Mouse (Mus musculus): ENCODE measurements around the gene Nup205.

Gene Nup205

GRCm38 (mm10) chr6:35245086-35245485 is 67.9 kb downstream of the Nup205 start:
- DNase-seq (ENCODE audit: low spot score in 2 of 2) = no peak

GRCm38 (mm10) chr6:35251807-35252476 is 74.7 kb downstream of the Nup205 start:
- DNase-seq (ENCODE audit: low spot score in 2 of 2) = no peak

DNA sequence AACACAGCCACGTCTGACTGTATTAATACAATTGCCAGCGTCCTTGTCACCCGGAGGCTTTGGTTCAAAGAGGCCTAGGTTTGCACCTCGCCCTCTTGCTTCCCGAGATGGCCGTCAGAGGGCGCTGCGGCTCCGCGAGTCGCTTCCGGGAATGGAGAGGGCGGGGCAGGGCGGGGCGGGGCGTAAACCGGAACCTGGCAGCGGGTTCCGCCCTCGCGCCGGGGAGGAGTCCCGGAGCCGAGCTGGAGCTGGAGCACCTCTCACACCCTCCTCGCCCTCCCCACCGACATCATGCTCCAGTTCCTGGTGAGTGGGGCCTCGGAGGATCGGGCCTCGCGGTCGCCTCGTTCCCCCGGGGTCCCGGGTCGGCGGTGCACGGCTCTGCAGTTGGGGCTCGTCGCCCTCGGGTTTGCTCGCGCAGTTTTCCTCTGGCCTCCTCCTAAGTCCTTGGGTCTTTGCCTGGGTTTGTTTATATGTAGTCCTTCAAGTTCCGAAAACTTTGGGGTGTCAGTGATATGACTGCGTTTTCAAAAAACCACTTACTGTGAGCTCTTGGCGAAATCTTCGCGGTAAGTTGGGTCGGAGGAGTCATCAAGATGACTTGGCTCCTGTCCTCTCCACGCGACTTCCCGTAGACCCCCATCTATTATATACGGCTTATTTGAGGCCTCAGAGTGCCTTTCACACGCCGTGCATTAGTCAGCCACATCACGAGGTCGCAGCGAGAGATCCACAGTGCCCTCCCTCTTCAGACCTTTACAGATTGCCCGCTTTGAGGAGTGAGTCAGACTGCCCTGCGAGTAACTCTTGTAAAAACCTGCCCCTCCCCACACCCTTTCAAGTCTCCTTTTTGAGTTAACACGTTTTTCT is 75.5 kb downstream of the Nup205 start:
- DNase-seq (ENCODE audit: low spot score in 2 of 2) = peak; percentile 84

- no peak for DNase-seq (ENCODE audit: low spot score in 2 of 2)
Measured at GRCm38 (mm10) chr6:35253474-35253873, 76.3 kb downstream of the Nup205 start.

- no peak for DNase-seq (ENCODE audit: low spot score in 2 of 2)
Measured at GRCm38 (mm10) chr6:35254136-35254904, 77.1 kb downstream of the Nup205 start.

DNA sequence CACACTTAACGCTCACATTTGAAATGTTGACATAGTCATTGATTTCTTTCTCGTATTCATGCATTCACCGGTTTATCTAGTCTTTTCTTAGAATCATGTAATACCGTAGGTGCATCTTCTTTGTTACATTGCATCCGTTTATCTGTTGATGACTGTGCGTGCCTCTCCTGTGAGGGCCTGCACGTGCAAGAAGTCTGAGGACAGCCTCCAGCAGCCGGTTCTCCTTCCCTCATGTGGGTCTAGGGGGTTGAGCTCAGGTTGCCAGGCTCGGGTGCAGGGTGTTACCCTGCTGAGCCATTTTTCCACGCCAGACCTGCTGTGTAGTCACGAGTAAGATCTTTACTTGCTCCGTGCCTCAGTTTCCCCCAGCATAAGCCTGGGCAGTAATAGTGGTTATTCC is 77.8 kb downstream of the Nup205 start:
- DNase-seq (ENCODE audit: low spot score in 2 of 2) = no peak

DNA sequence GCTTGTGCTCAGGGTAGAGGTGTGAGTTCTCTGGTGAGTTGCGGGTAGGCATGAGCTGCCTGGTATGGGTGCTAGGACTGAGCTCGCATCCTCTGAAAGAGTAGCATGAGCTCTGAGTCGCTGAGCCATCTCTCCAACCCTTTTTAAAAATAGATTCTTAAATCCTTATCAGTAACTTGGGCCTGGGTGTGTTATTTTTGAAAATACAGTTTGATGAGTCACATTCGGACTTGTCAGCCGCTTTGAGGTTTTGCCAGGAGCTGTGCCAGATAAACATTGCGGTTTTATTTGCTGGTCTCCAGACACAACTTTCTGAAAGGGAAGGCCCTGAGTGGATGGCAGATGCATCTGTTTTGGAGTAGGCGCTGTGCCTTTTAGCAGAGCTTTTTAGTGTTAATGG is 79.5 kb downstream of the Nup205 start:
- DNase-seq (ENCODE audit: low spot score in 2 of 2) = peak; percentile 73 to 86

- no peak for DNase-seq (ENCODE audit: low spot score in 2 of 2)
Measured at GRCm38 (mm10) chr6:35257626-35258190, 80.5 kb downstream of the Nup205 start.

DNA sequence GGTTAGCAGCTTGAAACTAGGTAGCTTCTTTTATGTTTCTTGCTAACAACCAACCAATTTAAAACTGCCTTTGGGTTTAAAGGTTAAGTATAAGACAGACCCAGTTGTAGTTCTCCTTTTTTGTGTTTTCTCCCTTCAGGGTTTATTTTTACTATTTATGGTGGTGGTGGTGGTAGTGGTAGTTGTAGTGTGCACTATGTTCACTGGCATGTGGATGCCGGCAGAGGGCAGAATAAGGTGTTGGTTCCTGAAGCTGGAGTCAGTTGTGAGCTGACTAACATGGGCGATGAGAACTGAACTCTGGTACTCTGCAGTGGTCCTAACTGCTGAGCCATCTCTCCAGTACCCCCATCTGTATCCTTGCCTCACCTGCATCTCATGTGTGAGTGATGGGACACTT is 81.7 kb downstream of the Nup205 start:
- no peak for DNase-seq (ENCODE audit: low spot score in 2 of 2)

DNA sequence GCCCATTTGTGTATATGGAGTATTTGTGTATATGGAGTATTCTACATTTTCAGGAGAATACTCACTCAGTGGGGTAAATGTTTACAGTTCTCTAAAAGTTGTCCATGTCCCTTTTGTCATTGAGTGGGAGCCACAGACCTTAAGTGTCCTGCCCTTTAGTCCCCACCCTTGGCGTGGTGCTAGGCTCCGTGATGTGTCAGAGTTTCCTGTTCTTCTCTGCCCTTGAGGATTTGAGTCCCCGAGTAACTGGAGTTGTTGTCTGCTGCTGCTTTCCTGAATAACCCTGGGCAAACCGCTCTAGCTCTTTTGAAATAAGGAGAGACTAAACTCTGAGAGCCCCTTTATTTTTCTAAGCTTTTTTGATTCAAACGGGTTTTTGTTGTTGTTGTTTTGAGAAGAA is 82.3 kb downstream of the Nup205 start:
- peak in 1 of 2 experiments; percentile 50 for DNase-seq (ENCODE audit: low spot score in 2 of 2)

DNA sequence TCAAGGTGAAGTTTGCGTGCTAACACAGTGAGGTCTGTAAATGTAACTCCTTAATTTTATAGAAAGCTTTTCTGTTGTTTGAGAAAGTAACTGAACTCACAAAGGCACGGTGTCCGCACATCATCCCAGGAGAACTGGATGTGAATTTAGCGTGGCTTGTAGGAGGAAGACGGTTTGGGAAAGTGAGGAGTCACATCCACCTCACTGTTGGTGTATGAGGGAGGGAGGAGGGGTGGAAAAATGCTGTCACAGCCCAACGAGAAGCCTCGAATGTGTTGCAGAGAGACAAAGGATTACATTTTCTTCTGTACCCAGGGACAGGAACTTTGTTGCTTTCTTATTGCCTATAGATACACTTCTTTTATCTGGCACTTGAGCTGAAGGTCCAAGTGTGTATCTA is 83.3 kb downstream of the Nup205 start:
- no peak for DNase-seq (ENCODE audit: low spot score in 2 of 2)

DNA sequence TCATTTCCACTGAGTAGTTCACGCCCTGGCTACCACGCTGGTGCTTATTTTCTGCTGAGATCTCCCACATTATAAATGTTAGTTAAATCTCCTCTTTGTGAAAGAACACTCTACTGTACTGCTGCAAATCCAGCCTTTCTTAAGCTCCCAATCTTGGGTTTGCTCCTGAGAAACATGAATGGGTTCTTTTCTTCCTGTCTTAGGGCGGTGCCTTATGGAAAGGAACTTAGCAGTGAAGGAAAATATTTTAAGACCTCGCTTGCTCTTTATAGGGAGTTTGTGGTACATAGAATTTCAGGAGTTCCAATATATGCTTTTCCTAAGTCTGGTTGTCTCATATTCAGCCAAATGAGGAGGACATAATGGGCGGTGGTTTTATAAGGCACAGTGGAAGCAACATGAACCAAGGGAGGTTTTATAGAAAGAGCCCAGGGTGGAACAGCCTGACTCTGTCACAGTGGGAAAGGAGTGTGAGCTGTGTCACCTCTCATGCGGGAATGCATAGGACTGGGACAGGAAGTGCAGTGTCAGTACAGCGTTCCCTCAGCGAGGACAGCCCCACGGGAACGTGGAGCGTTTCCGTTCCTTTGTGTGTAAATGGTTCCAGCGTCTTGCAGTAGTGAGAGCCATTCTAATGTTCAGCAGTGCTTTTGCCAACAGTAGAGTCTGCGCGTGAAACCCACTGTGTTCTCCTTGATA is 88.5 kb downstream of the Nup205 start:
- DNase-seq (ENCODE audit: low spot score in 2 of 2) = no peak

DNA sequence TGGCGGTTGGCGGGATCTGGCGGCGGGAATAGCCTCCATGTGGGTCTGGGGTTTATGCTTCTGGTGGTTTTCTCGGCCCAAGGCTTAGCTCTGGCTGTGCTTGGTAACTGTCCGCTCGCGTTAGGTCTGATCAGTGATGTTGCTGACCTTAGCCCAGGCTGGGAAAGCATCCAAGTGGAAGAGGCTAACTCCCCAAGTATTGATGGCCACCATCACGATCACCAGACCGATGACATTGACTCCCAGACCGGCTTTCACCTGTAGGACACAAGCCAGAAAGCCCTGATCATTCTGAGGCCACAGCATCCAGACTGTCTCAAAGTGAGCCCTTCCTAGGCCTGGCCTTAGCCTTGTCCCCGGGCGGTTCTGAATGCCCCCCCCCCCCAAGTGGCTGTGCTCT is 91.5 kb downstream of the Nup205 start:
- no peak for DNase-seq (ENCODE audit: low spot score in 2 of 2)

DNA sequence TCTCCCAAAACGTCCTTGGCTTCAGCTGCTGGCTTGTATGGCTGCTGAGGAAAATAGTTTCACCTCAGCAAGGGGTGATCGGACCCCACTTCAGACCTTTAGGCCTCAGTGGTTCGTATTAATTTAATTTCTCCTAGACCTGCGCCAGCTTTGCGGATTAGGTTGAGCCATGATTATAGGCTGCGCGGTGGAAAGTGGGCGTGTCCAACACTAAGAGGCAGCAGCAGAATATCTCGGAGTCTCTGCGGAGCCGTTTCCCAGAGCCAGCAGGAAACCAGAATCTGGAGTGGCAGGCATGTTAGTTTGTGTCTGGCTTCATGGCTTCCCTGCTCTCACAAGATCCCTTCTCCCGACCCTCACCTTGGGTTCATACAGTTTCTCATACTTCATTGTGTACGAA is 92.4 kb downstream of the Nup205 start:
- no peak for DNase-seq (ENCODE audit: low spot score in 2 of 2)

GRCm38 (mm10) chr6:35271094-35271855 is 94.1 kb downstream of the Nup205 start:
- DNase-seq (ENCODE audit: low spot score in 2 of 2) = no peak

DNA sequence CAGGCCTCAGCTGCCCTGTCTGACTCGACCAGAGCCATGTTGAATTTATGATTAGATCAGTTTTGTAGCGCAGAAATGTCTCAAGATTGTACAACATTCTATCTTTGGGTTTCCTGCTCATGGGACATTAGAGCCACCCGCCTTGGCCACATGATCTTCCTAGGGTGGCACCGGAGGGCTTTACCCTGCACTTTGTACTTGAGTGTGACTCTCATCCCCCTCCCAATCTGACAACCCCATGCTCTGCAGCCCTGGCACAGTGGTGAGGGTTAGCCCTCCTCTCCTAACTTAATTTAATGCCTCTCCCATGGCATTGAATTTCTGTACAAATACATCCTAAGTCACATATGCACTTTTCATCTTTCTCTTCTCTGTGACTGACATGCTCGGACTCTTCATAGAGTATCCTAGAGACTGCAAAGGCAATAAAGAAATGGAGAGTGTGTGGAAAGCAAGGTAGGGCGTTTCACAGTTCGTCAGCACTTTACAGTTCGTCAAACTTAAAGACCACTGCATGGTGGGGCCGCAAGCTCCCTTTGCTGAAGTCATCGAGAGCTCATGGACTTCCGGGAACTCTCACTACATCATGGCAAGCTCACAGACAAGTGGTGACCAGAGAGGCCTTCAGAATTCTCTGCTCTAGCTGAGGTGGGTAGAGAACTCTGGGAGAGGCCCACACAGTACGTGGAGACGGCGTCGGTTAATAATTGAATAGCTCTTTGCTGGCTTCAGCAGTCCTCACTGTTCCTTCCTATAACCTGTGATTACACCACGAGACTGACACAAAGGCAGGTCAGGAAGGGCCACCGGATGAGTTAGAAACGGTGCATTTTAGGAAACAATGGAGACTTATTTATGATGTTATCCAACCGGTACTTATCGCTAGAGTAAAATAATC is 94.9 kb downstream of the Nup205 start:
- no peak for DNase-seq (ENCODE audit: low spot score in 2 of 2)

- DNase-seq (ENCODE audit: low spot score in 2 of 2) = no peak
Measured at GRCm38 (mm10) chr6:35273391-35274082, 96.3 kb downstream of the Nup205 start.

GRCm38 (mm10) chr6:35277903-35278587 is 100.8 kb downstream of the Nup205 start:
- no peak for DNase-seq (ENCODE audit: low spot score in 2 of 2)
